Mouse (Mus musculus) megakaryocyte, adult 5-6 weeks (primary cell): Measurements from ENCODE around the gene Hnrnpu. TPM values are rescaled to one million over a fixed set of nuclear protein-coding genes. Genes with fewer than 3 reads are reported as not detected.
A peak's percentile ranks its signal among the peaks of the same experiment; 100 is the strongest.

Source experiments
- ATAC-seq: 2 replicates; pipeline ENCODE4 v1.8.0; 2016; ENCODE audit warnings: mild to moderate bottlenecking, inconsistent platforms; ENCODE audit not compliant: poor library complexity, severe bottlenecking
- total RNA-seq, 2 experiments: library from RNA; stranded (forward) in 1 of 2; stranded (reverse) in 1 of 2; fragments of 153-499, 151-499 nt in 1 of 2; fragments of 221-1000, 200-1000 nt in 1 of 2; gene quantifications; 2 replicates each; pipeline versions ENCODE4 v1.2.3 to v1.2.4; 2015 to 2017

Hnrnpu gene
- total RNA-seq, 2 experiments from 2014 or later: 321 to 418 TPM

DNA sequence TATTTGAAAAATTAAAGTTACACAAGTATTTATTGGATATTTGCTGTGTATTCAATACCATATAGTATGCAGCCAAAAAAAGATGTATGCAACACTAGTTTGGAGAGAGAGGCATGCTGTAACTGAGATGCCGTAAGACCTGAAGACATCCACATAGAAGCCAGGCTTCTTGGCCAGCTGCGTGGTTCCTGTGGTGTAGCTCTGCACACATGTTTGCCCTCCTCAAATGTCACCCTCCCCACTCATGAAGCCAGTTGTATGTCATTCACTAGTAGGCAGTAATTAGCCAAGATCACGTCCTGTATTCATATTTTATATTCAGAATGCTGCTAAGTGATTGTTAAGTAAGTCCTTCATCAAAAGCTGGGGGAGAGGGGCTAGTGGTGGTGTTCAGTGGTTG is 3.8 kb upstream of the Hnrnpu start:
- ATAC-seq: no peak

DNA sequence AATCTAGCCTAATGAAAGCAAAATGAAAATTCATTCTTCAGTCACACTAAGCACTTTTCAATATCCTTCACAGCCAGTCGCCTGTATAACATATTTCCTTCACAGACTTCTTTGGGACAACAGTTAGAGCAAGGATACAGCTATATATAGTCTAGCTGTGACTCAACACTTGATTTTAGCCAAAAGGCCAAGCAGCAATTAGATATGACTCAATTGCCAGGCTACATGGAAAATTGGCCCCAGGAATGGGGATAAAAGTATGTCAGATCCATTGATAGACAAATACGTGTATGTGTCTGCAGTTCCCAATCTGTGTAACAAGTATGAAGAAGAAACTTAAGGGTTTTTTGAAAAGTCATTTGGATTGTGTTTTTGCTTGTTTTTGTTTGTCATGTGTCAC is 2.6 kb upstream of the Hnrnpu start:
- ATAC-seq: no peak

DNA sequence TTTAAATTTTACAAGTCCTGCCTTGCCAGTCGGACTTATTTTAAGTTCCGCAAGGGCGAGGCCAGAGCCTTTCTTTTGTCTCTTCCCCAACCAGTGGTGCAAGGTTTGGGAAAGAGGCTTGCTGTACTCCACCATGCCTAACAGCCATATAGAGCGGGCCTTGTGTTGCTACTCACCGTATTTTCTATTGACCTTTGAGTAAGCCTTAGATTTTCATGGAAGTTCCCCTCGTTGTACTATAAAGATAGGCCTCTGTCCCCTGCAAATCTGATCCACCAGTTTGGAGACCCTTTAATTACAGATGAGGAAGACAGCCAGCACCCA is 683 bp upstream of the Hnrnpu start:
- no peak for ATAC-seq

DNA sequence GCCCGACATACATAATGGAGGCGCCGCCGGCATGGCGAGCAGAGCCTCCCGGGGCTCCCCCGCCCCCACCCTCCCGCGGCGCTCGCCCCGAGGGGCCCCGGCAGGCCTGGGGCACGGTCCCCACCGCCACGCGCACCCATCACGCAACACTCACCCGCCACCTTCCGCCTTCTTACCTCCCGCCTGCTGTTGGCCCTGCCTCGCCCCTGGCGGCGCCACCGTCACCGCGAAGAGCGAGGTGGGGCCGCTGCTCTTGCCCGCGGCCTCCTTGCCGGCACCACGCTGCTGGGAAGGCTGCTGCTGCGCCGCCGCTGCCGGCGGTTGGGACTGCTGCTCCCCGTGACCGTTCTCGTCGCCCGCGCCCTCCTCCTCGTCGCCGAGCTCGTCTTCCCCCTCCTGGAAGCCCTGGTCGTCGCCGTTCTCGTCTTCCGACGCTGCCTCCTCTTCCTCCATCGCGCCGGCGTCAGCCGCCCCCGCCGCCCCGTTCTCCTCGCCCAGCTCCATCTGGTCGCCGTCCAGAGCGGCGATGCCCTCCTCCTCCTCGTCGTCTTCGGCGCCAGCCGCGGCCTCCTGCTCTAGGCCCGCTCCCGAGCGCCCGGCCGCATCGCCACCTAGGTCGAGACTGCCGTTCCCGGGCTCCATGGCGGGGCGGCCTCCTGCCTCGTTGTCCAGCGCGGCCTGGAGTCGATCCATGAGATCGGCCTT is 668 bp downstream of the Hnrnpu start:
- peak; percentile 48 for ATAC-seq

DNA sequence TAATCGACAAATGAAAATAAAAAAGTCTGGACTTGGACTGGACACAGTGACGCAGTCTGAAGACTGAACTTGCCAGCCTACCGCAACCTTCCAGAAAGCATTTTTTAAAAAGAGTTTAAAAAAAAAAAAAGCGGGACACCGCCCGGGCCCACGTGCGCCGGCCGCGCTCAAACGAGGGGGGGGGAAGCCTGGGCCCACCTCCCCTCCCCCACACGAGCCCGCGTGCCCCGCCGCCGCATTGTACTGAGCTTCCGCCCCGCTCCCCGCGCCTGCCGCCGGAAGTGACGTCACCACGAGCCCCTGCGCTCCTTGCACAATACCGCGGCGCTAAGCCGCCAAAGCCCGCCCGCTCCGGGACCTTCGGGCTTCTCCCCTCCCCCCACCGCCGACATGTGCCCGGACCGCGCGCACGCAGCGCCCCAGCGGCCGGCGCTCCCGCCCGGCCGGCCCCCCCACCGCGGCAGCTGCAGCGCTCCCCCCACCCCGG is 1.3 kb downstream of the Hnrnpu start:
- ATAC-seq: peak; percentile 62

DNA sequence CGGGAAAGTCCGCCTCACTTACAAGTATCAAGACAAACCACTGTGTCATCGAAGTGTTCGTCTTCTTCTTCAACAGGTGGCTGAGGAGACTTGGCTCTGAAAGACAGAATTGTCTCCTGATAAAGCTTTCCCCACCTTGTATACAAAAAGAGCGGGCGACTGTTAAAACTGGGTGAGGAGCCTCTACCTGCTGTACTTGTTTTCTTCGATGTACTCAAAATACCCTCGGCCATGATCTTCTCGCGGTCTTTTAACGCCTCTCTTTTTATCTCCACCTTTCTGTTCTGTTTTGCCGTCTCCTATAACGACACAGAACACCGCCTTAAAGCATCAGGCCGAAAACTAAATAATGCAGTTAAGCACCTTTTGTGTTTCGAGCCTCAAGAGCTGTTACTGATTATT is 1.7 kb downstream of the Hnrnpu start:
- ATAC-seq: no peak

DNA sequence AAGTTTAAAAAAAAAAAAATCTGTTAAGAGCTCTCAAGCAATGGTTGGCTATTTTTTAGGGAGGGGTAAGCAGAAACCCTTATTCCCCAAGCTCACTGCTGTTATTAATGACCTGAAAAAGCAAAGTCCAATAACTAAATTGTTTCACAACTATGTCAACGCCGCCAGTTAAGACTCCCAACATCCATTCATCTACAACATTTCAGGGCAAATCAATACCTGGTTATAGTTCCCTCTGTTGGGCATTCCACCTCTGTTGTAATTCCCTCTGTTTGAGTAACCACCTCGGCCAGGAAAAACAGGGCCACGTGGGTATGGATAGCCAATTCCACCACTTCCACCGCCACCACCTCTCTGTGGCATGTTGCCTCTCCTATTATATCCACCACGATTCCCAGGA is 7.7 kb downstream of the Hnrnpu start:
- ATAC-seq: no peak

DNA sequence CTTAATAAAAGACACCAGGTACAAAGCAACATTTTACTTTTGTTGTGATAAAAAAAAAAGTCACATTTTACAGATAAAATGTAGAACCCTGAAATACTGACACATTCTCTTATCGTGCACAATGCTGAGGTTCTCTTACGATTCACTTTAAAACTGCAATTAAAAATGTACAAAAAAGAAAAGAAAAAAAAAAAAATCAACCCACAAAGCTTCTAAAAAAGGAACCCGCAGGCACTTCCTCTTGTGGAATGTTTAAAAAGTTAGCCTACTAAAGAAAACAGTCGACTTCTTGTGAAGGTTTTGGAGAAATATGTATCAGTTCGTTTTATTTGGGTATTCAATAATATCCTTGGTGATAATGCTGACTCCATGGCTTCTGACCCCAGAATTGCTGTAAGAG is 8.6 kb downstream of the Hnrnpu start:
- peak; percentile 41; the same call in 1 of the 2 replicates for ATAC-seq

DNA sequence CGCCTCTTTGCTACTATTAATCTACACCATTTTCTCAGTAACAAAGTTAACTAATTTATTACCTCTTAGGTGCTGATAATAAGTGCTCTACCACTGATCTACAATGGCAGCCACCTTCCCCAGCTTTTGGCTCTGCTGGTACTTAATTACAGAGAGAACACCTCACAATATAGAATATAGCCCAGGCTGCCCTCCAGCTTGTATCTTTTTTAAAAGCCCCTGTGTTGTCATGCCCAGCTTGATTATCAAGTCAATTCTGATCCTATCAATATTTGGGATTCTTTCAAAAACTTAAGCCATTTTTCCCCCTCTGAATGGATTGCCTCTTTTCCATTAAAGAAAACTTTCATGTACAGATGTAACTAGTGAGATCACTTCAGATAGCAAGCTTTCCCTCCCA is 10.6 kb downstream of the Hnrnpu start:
- ATAC-seq: no peak

DNA sequence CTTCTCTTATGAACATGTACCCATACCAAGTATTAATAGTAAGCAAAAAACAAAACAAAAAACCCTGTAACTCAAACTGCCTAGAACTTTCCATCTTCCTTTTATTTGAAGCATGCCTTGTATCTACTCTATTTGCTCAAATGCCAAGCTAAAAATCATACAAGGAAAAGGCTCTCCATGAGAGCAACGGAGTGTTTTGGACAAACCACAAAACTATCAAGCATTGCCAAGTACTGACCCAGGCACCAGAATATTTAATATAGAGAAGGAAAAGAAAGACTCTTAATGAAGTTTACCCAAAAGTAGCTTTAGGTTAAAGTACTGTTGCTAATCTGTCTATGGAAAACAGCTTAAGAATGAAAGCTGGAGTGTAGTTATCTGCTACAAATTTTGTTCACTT is 11.2 kb downstream of the Hnrnpu start:
- no peak for ATAC-seq

DNA sequence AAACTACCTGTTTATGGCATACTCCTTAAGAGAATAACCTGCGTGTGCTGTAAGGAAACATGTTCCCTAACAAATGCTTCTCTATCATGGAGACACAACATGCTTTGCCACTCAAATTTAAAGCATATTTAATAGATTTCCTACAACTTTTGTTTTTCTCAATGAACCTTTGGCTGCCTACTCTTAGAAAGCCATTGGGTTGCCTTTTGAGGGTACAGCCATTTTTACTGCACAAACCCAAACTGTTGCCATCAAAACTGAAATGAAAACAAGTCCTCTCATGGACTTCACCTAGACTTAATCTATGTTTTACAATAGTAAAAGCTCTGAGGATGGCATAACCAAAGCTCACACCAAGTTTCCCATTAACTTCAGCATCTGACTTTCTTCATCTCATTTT is 13.0 kb downstream of the Hnrnpu start:
- ATAC-seq: no peak

DNA sequence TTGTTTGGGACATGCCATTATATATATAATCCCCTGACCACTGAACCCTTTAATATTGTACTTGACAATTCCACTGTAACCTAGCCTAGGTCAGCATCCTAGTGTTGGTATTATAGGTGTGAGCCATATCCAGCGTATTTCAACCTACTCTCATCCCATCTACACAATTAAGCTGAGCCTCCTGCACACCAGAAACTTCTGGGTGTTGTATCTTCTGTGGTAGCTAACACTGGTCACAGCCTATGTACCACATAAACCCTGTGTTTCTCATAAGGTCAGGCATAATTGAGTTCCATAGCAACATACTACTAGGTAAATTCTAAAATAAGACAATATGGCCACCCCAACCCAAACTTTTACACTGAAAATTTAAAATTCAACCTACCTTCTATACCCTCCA is 14.4 kb downstream of the Hnrnpu start:
- no peak for ATAC-seq

DNA sequence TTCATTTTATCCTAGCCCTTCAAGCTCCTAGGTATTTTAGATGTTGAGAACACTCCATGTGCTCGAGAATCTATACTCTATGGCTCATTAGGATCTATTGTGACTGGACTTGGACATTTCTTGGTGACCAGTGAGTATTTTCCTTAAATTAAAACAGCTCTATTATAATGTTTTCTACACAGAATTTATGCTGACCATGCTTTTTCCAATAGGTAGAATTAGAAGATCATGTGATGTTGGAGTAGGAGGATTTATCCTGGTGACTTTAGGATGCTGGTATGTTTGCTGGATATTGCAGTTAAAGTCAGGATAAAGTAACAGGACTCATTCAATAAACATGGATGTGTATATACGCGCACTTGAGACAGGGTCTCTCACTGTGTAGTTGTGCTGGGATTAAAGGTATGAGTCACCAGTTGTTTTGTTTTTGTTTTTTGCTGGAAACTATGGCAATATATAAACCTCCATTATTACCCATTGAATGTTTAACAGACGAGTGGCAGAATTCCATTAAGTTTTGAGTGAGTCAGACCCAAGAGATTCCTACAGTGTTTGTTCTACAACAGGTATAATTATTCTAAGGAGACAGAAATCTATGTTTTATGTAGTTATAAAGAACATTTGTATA is 15.8 kb downstream of the Hnrnpu start:
- no peak for ATAC-seq

DNA sequence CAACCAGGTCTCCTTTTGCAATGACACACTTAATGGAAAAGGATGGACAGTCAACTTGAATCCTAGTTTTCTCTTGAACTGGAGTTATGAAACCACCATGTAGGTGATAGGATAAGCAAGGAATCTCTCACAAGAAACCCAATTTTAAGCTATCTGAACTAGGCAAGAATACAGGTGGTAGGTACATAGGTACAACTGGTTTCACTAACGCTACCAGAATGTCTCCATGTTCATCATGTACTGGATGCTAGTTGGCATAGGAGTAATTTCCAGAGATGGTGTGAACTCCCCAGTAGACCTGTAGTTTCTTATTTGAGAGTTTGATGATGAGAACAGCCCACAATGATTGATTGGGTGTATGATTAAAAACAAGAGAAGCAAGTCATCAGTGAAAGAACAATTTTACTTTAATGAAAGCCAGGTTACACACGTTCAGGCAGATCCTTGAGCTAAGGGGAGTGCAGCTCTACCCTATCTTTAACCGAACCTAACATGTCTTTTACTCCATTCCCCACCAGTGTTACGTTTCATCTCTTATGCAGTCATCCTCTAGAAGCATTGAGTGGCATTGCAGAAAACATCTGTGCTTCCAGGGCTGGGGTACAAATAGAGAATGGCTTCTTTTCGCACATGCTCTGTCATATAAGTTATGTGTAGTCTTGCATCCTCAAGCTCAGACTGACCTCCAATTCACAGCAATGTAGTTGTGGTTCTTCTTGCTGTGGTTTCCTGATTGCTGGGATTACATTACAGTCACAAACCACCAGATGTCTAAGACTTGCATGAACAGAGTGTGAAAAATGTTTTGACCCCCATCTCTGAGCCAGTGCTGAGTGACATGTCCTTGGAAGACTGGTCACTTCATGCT is 16.6 kb downstream of the Hnrnpu start:
- no peak for ATAC-seq

DNA sequence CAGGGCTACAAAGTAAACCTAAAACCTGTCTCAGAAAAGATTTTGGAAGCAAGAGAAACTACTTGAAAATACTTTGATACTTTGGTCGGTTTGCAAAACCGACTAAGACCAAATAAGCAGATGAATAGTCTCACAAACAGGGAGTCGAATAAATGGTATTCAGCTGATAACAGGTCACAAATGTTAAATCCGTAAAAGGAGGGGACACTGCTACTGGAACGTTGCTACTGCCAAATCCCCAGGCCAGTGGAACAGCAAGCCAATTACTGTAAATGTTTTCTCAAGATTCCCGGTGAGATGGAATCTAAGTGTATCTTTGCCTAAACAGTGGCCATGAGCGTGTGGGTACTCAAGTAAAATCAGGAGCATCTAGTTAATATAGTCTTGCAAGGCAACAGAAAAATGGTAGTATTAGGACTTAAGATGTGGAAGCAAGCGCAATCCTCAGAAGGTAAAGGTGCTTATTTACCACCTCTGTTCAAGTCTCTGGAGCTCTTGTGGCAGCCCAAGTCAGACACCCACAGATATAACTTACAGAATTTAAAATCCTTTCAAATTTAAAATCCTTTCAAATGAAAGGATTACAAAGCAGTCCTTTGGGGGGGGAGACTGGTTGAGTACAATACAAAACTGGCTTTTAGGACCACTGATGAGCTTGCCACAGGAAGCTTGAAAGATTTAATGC is 17.4 kb downstream of the Hnrnpu start:
- ATAC-seq: no peak

DNA sequence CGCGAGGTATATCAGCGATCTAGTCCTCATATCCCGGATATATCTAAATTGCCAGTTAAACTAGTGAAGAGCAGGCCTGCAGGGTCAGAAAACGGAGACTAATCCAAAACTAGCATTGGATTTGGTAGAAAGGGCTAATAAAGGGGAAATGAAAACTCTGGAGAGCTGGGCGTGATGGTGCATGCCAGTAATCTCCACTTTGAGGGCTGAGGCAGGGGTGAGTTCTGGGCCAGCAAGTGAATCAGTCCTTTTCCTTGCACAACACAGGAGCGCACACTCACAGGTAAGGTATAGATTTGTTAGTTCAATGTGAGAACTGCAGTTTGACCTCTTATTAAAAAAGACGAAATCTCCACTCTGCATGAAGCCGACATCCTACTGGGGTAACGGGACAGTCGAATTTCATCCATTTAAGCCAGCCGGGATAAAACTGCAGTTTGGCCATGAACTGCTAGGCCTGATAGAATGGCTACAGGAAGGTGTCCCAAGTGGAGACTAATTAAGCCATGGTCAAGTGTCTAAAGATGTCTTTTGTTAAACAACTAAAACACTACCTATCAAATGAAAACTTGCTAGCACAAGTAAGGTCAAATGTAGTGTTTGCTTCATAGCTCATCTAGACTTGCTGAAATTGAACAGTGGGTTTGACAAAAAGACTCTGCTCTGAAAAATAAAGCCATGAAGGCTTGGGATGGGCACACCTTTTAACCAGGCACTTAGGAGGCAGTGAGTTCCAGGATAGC is 18.1 kb downstream of the Hnrnpu start:
- ATAC-seq: peak; percentile 8

DNA sequence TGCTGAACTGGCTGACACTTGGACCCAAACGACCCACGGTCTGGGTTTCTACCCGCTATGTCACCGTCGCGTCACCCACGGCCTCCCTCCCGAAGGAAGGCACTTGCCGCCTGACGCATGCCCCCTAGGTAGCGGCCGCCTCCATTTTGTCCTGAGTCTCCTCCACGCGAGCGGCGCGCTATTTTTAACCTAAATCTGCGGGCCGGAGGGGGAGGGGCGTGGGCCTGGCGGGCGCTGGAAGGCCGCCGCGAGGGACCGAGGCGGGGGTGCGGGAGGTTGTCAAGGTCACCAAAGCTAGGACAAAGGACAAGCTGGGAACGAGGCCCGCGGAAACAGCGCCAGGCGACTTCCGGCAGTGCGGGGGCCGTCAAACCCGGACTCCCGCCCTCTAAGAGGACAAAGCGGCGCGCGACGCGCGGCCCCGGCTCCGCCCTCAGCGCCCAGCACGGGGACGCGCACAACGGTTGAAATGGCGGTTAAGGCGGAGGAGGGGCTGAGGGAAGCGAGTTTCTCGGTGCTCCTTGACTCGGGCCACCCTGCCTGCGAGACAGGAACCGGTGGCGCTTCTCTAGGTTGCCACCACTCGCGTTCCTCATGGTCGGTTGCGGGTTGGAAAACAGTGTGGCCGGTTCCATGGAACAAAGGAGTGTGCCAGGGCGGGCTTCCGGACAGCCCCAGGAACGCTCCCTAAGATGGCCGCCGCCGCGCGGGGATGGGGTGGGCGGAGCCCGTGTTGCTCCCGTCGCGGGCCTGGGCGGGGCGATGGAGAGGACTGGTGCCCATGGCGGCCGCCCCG is 19.0 kb downstream of the Hnrnpu start, which contains the start of gene Cox20:
Cox20 (plus strand) TSS at position 742 of the 796 bp plus-strand sequence.
- ATAC-seq: peak; percentile 75

DNA sequence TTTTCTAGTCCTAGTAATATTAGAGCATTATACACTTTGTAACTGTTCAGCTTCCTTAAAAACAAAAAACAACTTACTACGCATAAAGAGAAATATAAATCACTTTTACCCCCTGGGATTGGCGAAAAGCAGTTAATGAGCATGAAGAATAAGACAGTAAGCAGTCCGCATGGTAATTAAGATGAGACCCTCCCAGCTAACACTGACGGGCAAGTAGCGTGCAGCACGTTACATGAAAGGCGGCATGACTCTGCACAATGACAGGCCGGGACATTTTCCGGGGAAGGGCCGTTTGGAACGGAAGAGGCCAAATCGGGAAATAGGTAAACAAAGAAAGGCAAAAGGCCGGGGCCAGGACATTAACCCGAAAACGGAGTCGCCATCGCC is 19.6 kb downstream of the Hnrnpu start:
- ATAC-seq: peak; percentile 53

DNA sequence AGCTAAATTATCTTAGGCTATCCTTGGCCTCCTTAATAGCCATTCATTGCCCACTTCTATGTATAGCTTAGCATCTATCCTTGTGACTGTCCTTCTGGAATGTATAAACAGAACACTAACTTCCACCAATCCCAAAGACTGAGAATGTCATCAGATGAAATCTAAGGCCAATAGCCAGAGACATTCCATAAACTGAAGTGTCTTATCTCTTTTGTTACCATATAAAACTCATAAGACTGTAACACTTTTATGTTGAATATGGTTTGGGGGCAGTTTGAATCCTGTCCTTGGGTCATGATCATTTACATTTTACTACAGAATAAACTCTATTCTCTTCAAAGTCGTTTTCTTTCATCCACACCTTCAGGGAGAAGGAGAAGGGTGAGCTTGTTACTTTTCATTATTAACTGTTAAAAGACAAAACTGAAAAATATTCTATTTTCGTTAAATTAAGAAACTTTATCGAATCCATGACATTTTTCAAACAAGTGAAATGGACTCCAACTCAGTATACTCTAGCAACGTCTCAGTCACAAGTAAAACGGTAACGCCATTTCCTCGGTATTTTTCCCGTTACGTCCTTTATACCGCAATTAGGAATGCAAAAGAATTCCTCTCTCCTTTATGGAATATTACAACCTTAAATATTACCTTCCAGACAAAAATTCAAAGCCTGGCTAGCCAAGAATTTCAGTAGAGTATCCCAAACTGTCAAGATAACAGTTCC is 20.2 kb downstream of the Hnrnpu start:
- ATAC-seq: no peak
